9 mouse cellular contexts compared by ENCODE assay signal in genomic region chr9:119852347-119853030, GRCm38 (mm10). TPM values are rescaled to one million over a fixed set of nuclear protein-coding genes. Genes with fewer than 3 reads are reported as not detected.
DNase-seq lines count a peak whose midpoint lies in the region; ATAC-seq and TF ChIP-seq lines count a peak whose summit lies in the region.
"Had no signal": no experiment of that assay in that cellular context is flagged by ENCODE, and none has a peak within 500 bp of the region (broad histone marks: within the 10 kb centered on the region; RNA-seq: fewer than 3 reads in every experiment).

No protein-coding gene starts in this region.

- no peaks in the 10 kb centered on the region for H3K4me1 ChIP-seq in intestine, postnatal 0 days (replicated peaks; ENCODE audit: control insufficient read depth, insufficient read depth, low read length)
- no peaks in the 10 kb centered on the region for H3K4me1 ChIP-seq in intestine, embryonic 15.5 days (replicated peaks)
- H3K4me1 ChIP-seq in hindbrain, postnatal 0 days (ENCODE audit: insufficient read depth, low read length), result no peaks in the 10 kb centered on the region; the same call in 1 of the 2 replicates
- peaks cover 14% of the 10 kb centered on the region for H3K4me1 ChIP-seq in midbrain, embryonic 12.5 days

- H3K27me3 ChIP-seq in intestine, postnatal 0 days (replicated peaks; ENCODE audit: control insufficient read depth, insufficient read depth, low read length), result no peaks in the 10 kb centered on the region
- no peaks in the 10 kb centered on the region for H3K27me3 ChIP-seq in intestine, embryonic 15.5 days (replicated peaks)
- H3K27me3 ChIP-seq in hindbrain, postnatal 0 days (ENCODE audit: insufficient read depth, low read length), result no peaks in the 10 kb centered on the region
- peaks cover 10% of the 10 kb centered on the region; the same call in 1 of the 2 replicates for H3K27me3 ChIP-seq in midbrain, embryonic 12.5 days

- no peak overlapping the region for H3K4me3 ChIP-seq in intestine, postnatal 0 days (ENCODE audit: low read depth, low read length)
- no peak overlapping the region for H3K4me3 ChIP-seq in intestine, embryonic 15.5 days (replicated peaks)
- H3K4me3 ChIP-seq in hindbrain, postnatal 0 days (ENCODE audit: low read length), result no peak overlapping the region
- no peak overlapping the region for H3K4me3 ChIP-seq in midbrain, embryonic 12.5 days

- no peak overlapping the region for H3K27ac ChIP-seq in intestine, postnatal 0 days (ENCODE audit: low read depth, low read length)
- no peak overlapping the region for H3K27ac ChIP-seq in intestine, embryonic 15.5 days
- H3K27ac ChIP-seq in hindbrain, postnatal 0 days, result peak overlapping the region; percentile 34; the same call in 1 of the 2 replicates
- H3K27ac ChIP-seq in midbrain, embryonic 12.5 days (replicated peaks), result peak overlapping the region; percentile 58

- no peak overlapping the region for H3K9ac ChIP-seq in intestine, postnatal 0 days (ENCODE audit: low read depth, low read length)
- no peak overlapping the region for H3K9ac ChIP-seq in intestine, embryonic 15.5 days
- H3K9ac ChIP-seq in hindbrain, postnatal 0 days (replicated peaks; ENCODE audit: low read length), result no peak overlapping the region
- H3K9ac ChIP-seq in midbrain, embryonic 12.5 days (replicated peaks), result no peak overlapping the region

- 77% methylated on average over 10 of the region's 10 CpGs for WGBS in intestine, postnatal 0 days
- WGBS in intestine, embryonic 15.5 days, result 75% methylated on average over 10 of the region's 10 CpGs
- WGBS in hindbrain, postnatal 0 days, result 39% methylated on average over 10 of the region's 10 CpGs
- 69% methylated on average over 10 of the region's 10 CpGs for WGBS in midbrain, embryonic 12.5 days

- no peak overlapping the region for H3K4me2 ChIP-seq in intestine, postnatal 0 days (replicated peaks; ENCODE audit: low read depth)
- H3K4me2 ChIP-seq in intestine, embryonic 15.5 days (replicated peaks), result no peak overlapping the region
- no peak overlapping the region for H3K4me2 ChIP-seq in hindbrain, postnatal 0 days (ENCODE audit: low read depth, low read length)
- no peak overlapping the region for H3K4me2 ChIP-seq in midbrain, embryonic 12.5 days (replicated peaks)

- TF ChIP-seq CTCF in intestine, postnatal 0 days (IDR thresholded peaks at IDR 0.05; ENCODE audit: low read depth), result peak; percentile 44
- TF ChIP-seq CTCF in hindbrain, postnatal 0 days (IDR thresholded peaks at IDR 0.05; ENCODE audit: low read depth), result peak; percentile 59

- peak; percentile 35 for DNase-seq in ZHBTc4 (ENCODE audit: low read depth, low spot score)
- peak; percentile 79 for DNase-seq in hindbrain, postnatal 0 days (ENCODE audit: low spot score)
- DNase-seq in thymus, postnatal 0 days (ENCODE audit: low spot score), result no peak
- DNase-seq in gastrocnemius, postnatal 4 days (ENCODE audit: low spot score in 2 of 2), result no peak
- DNase-seq in cerebellum, adult 18-20 months, result no peak
- DNase-seq: gastrocnemius, postnatal 25 days had no signal

- no peaks in the 10 kb centered on the region for H3K9me3 ChIP-seq in intestine, postnatal 0 days (ENCODE audit: control insufficient read depth)
- no peaks in the 10 kb centered on the region for H3K9me3 ChIP-seq in intestine, embryonic 15.5 days
- H3K9me3 ChIP-seq in hindbrain, postnatal 0 days (ENCODE audit: low read length), result no peaks in the 10 kb centered on the region
- no peaks in the 10 kb centered on the region for H3K9me3 ChIP-seq in midbrain, embryonic 12.5 days

- H3K36me3 ChIP-seq in intestine, postnatal 0 days (ENCODE audit: control insufficient read depth, insufficient read depth), result no peaks in the 10 kb centered on the region
- H3K36me3 ChIP-seq in intestine, embryonic 15.5 days, result no peaks in the 10 kb centered on the region
- H3K36me3 ChIP-seq in hindbrain, postnatal 0 days (ENCODE audit: insufficient read depth, low read length), result no peaks in the 10 kb centered on the region
- no peaks in the 10 kb centered on the region for H3K36me3 ChIP-seq in midbrain, embryonic 12.5 days

- no peak for ATAC-seq in intestine, postnatal 0 days
- ATAC-seq in intestine, embryonic 15.5 days, result no peak
- peak; percentile 82 for ATAC-seq in hindbrain, postnatal 0 days
- peak; percentile 44; the same call in 1 of the 2 replicates for ATAC-seq in midbrain, embryonic 12.5 days (ENCODE audit: low FRiP score, low read depth)

RNA-seq across cellular contexts. Expression of gene Scn11a, which starts 27.2 kb away (rescaled TPM):
- 0.20 and 0.25 TPM in 2 replicates for polyA plus RNA-seq in intestine, postnatal 0 days (2015; fragmentation: Nextera tagmentation; extraction: Ambion mirVana)
- 0.04 TPM in 1 of 2 replicates, not detected in the other for polyA plus RNA-seq in intestine, embryonic 15.5 days (2015; fragmentation: Nextera tagmentation; extraction: Ambion mirVana)
- 0.52 and 0.65 TPM in 2 replicates for total RNA-seq in hindbrain, postnatal 0 days (2014; rRNA removed)
- polyA plus RNA-seq in hindbrain, postnatal 0 days (2015; fragmentation: Nextera tagmentation; extraction: Ambion mirVana), result 0.16 and 0.23 TPM in 2 replicates
- 0.17 and 0.18 TPM in 2 replicates for polyA plus RNA-seq in midbrain, embryonic 12.5 days (2016; fragmentation: Nextera tagmentation; extraction: Ambion mirVana)
- 0.12 and 0.13 TPM in 2 replicates for polyA plus RNA-seq in thymus, postnatal 0 days (2015; fragmentation: Nextera tagmentation; extraction: Ambion mirVana)
- under 1 TPM in 1 of 2 experiments, not detected in 1; 0.08 TPM for total RNA-seq in gastrocnemius, postnatal 4 days (2021)

RNA-seq across cellular contexts. Expression of gene Wdr48, which starts 42.2 kb away (rescaled TPM):
- 14.3 and 16.5 TPM in 2 replicates for polyA plus RNA-seq in intestine, postnatal 0 days (2015; fragmentation: Nextera tagmentation; extraction: Ambion mirVana)
- polyA plus RNA-seq in intestine, embryonic 15.5 days (2015; fragmentation: Nextera tagmentation; extraction: Ambion mirVana), result 38.2 and 41.6 TPM in 2 replicates
- total RNA-seq in hindbrain, postnatal 0 days (2014; rRNA removed), result 50.9 and 62.1 TPM in 2 replicates
- 47.3 and 47.5 TPM in 2 replicates for polyA plus RNA-seq in hindbrain, postnatal 0 days (2015; fragmentation: Nextera tagmentation; extraction: Ambion mirVana)
- 77.0 and 78.1 TPM in 2 replicates for polyA plus RNA-seq in midbrain, embryonic 12.5 days (2016; fragmentation: Nextera tagmentation; extraction: Ambion mirVana)
- polyA plus RNA-seq in thymus, postnatal 0 days (2015; fragmentation: Nextera tagmentation; extraction: Ambion mirVana), result 37.8 and 39.0 TPM in 2 replicates
- 10 to 100 TPM; 28.4 to 30.0 TPM for total RNA-seq in gastrocnemius, postnatal 4 days (2021)

Comparison
In these comparisons a context has a peak if more than half of its experiments do, and no peak if none do; other contexts are left out.
1. ATAC-seq: peak in hindbrain, postnatal 0 days (single experiment) and midbrain, embryonic 12.5 days (single experiment); none in intestine, postnatal 0 days (single experiment) and intestine, embryonic 15.5 days (single experiment).
2. H3K27ac ChIP-seq: peak in hindbrain, postnatal 0 days (single experiment) and midbrain, embryonic 12.5 days (single experiment); none in intestine, postnatal 0 days (single experiment) and intestine, embryonic 15.5 days (single experiment).
3. DNase-seq: peak in ZHBTc4 (single experiment) and hindbrain, postnatal 0 days (single experiment); none in thymus, postnatal 0 days (single experiment), gastrocnemius, postnatal 4 days (0 of 2) and cerebellum, adult 18-20 months (0 of 2).